Mouse (Mus musculus): Measurements from ENCODE around the gene Sec24a.
A peak's percentile ranks its signal among the peaks of the same experiment; 100 is the strongest.
"Not testable (repeated sequence)": the region's sequence is repeated elsewhere in the genome, so short reads cannot be mapped to it uniquely, and the experiment has no call there.

Gene Sec24a

GRCm38 (mm10) chr11:51759941-51760657 is 3.3 kb downstream of the Sec24a start:
- DNase-seq (ENCODE audit: low spot score in 2 of 2): no peak

- DNase-seq (ENCODE audit: low spot score in 2 of 2): no peak
These were observed 4.2 kb downstream of the Sec24a start for GRCm38 (mm10) chr11:51759251-51759650.

- not testable (repeated sequence) for DNase-seq (ENCODE audit: low spot score in 2 of 2)
These were observed 5.2 kb downstream of the Sec24a start for GRCm38 (mm10) chr11:51758207-51758606.

- no peak for DNase-seq (ENCODE audit: low spot score in 2 of 2)
These were observed 5.8 kb downstream of the Sec24a start for GRCm38 (mm10) chr11:51757625-51758024.

- no peak for DNase-seq (ENCODE audit: low spot score in 2 of 2)
These were observed 6.4 kb downstream of the Sec24a start for GRCm38 (mm10) chr11:51757023-51757422.

- peak; percentile 94 to 96 for DNase-seq (ENCODE audit: low spot score in 2 of 2)
These were observed 7.1 kb downstream of the Sec24a start for GRCm38 (mm10) chr11:51756352-51756771.

GRCm38 (mm10) chr11:51755621-51756311 is 7.7 kb downstream of the Sec24a start:
- DNase-seq (ENCODE audit: low spot score in 2 of 2): peak in 1 of 2 experiments; percentile 12

GRCm38 (mm10) chr11:51751623-51752225 is 11.7 kb downstream of the Sec24a start:
- DNase-seq (ENCODE audit: low spot score in 2 of 2): not testable (repeated sequence)

GRCm38 (mm10) chr11:51746096-51746495 is 17.3 kb downstream of the Sec24a start:
- DNase-seq (ENCODE audit: low spot score in 2 of 2): no peak

- DNase-seq (ENCODE audit: low spot score in 2 of 2): no peak
These were observed 22.7 kb downstream of the Sec24a start for GRCm38 (mm10) chr11:51740701-51741100.

- no peak for DNase-seq (ENCODE audit: low spot score in 2 of 2)
These were observed 24.6 kb downstream of the Sec24a start for GRCm38 (mm10) chr11:51738651-51739403.

GRCm38 (mm10) chr11:51734218-51734617 is 29.2 kb downstream of the Sec24a start:
- not testable (repeated sequence) for DNase-seq (ENCODE audit: low spot score in 2 of 2)

- DNase-seq (ENCODE audit: low spot score in 2 of 2): no peak
These were observed 30.6 kb downstream of the Sec24a start for GRCm38 (mm10) chr11:51732883-51733282.

- no peak for DNase-seq (ENCODE audit: low spot score in 2 of 2)
These were observed 42.4 kb downstream of the Sec24a start for GRCm38 (mm10) chr11:51721066-51721465.

- no peak for DNase-seq (ENCODE audit: low spot score in 2 of 2)
These were observed 56.4 kb downstream of the Sec24a start for GRCm38 (mm10) chr11:51707080-51707479.

GRCm38 (mm10) chr11:51706451-51706850 is 57.0 kb downstream of the Sec24a start:
- no peak for DNase-seq (ENCODE audit: low spot score in 2 of 2)

- no peak for DNase-seq (ENCODE audit: low spot score in 2 of 2)
These were observed 59.9 kb downstream of the Sec24a start for GRCm38 (mm10) chr11:51703379-51703998.

- no peak for DNase-seq (ENCODE audit: low spot score in 2 of 2)
These were observed 60.6 kb downstream of the Sec24a start for GRCm38 (mm10) chr11:51702831-51703230.

GRCm38 (mm10) chr11:51694984-51695383 is 68.5 kb downstream of the Sec24a start:
- no peak for DNase-seq (ENCODE audit: low spot score in 2 of 2)

- not testable (repeated sequence) for DNase-seq (ENCODE audit: low spot score in 2 of 2)
These were observed 72.8 kb downstream of the Sec24a start for GRCm38 (mm10) chr11:51690597-51690996.

- DNase-seq (ENCODE audit: low spot score in 2 of 2): no peak
These were observed 74.1 kb downstream of the Sec24a start for GRCm38 (mm10) chr11:51689343-51689742.
